Mouse (Mus musculus) limb, embryonic 14.5 days (tissue): ENCODE results near the gene Nodal. TPM values are rescaled to one million over a fixed set of nuclear protein-coding genes. Genes with fewer than 3 reads are reported as not detected.
A peak's percentile ranks its signal among the peaks of the same experiment; 100 is the strongest.

ENCODE experiments used
- ATAC-seq: fragments of 200-750 bp; cut with Nextera tagmentation; 2 replicates; pipeline ENCODE4 v1.8.0; 2017; ENCODE audit warnings: low read depth, moderate number of reproducible peaks, moderate TSS enrichment; ENCODE audit not compliant: low FRiP score
- DNase-seq: peaks from one replicate; pipeline ENCODE4 v3.0.0-alpha.2; 2015; ENCODE audit warnings: low spot score
- H3K27ac ChIP-seq: fragments of 300-500 bp; sonication (generic); replicated peaks from 2 replicates; pipeline ENCODE4 v1.5.1; 2014; ENCODE audit warnings: low read depth, mild to moderate bottlenecking, low read length, moderate library complexity, mixed read lengths
- H3K27me3 ChIP-seq: fragments of 300-500 bp; sonication (generic); 2 replicates; pipeline ENCODE4 v1.6.1; 2014; ENCODE audit warnings: low read length, mixed read lengths; ENCODE audit not compliant: control insufficient read depth, insufficient read depth
- H3K36me3 ChIP-seq: fragments of 300-500 bp; sonication (generic); 2 replicates; pipeline ENCODE4 v1.6.1; 2014; ENCODE audit warnings: mild to moderate bottlenecking, low read length, moderate library complexity, mixed read lengths; ENCODE audit not compliant: control insufficient read depth, insufficient read depth
- H3K4me1 ChIP-seq: fragments of 300-500 bp; sonication (generic); 2 replicates; pipeline ENCODE4 v1.6.1; 2014; ENCODE audit warnings: antibody characterized with exemption, low read length, mixed read lengths; ENCODE audit not compliant: control insufficient read depth, insufficient read depth
- H3K4me2 ChIP-seq: fragments of 300-500 bp; sonication (generic); replicated peaks from 2 replicates; pipeline ENCODE4 v1.6.1; 2014; ENCODE audit warnings: low read depth, mild to moderate bottlenecking, low read length, moderate library complexity; ENCODE audit not compliant: severe bottlenecking
- H3K4me3 ChIP-seq: fragments of 300-500 bp; sonication (generic); replicated peaks from 2 replicates; pipeline ENCODE4 v1.5.1; 2014; ENCODE audit warnings: low read length
- H3K9ac ChIP-seq: fragments of 300-500 bp; sonication (generic); 2 replicates; pipeline ENCODE4 v1.6.1; 2014; ENCODE audit warnings: mild to moderate bottlenecking, low read depth, low read length, moderate library complexity; ENCODE audit not compliant: severe bottlenecking
- H3K9me3 ChIP-seq: fragments of 300-500 bp; sonication (generic); 2 replicates; pipeline ENCODE4 v1.6.1; 2016; ENCODE audit warnings: low read length; ENCODE audit not compliant: control insufficient read depth
- POLR2A ChIP-seq: fragments of 200-500 bp; IDR thresholded peaks from 2 replicates; pipeline ENCODE4 v1.8.0; 2012; ENCODE audit warnings: inconsistent platforms, mild to moderate bottlenecking, moderate library complexity, borderline replicate concordance; ENCODE audit not compliant: insufficient read depth, insufficient read length; ENCODE audit errors: extremely low read depth
- WGBS: fragments of 180-500 bp; shearing (Covaris S2); extraction: QIAGEN DNeasy Blood & Tissue Kit; methylation state at CpG from one replicate; pipeline ENCODE4 v1.1.7; 2014; 5-methylcytosine and 5-hydroxymethylcytosine counted together
- polyA plus RNA-seq, 2 experiments: library from polyadenylated mRNA; depleted of rRNA in 1 of 2; stranded (reverse) in 1 of 2; unstranded in 1 of 2; fragments of >200 nt; fragmentation: Nextera tagmentation in 1 of 2; extraction: Ambion mirVana in 1 of 2; gene quantifications; 2 replicates each; pipeline versions ENCODE4 v1.2.1 to v1.2.3; 2012 to 2014

Gene Nodal
- polyA plus RNA-seq, 2 experiments = 0.16 to 0.19 TPM

GRCm38 (mm10) chr10:61422861-61423260 lies 5.1 kb downstream of the Nodal start:
- ATAC-seq = no peak
- peaks cover 12% of the 10 kb centered on the region; the same call in 1 of the 2 replicates for H3K4me1 ChIP-seq
- H3K9ac ChIP-seq = no peak overlapping the region
- no peak overlapping the region for H3K27ac ChIP-seq
- H3K4me3 ChIP-seq = no peak overlapping the region
- no peak for DNase-seq
- H3K4me2 ChIP-seq = no peak overlapping the region
- H3K9me3 ChIP-seq = no peaks in the 10 kb centered on the region
- H3K27me3 ChIP-seq = peaks cover 26% of the 10 kb centered on the region
- 78% methylated on average over 12 of the region's 12 CpGs for WGBS
- H3K36me3 ChIP-seq = no peaks in the 10 kb centered on the region
- no peak for TF ChIP-seq POLR2A

- no peaks in the 10 kb centered on the region for H3K9me3 ChIP-seq
- DNase-seq (no peak), ATAC-seq (no peak)
- 65% methylated on average over 10 of the region's 10 CpGs for WGBS
- TF ChIP-seq POLR2A = no peak
- H3K36me3 ChIP-seq = no peaks in the 10 kb centered on the region
- H3K4me3 ChIP-seq = no peak overlapping the region
- no peak overlapping the region for H3K27ac ChIP-seq
- no peak overlapping the region for H3K4me2 ChIP-seq
- peaks cover 9% of the 10 kb centered on the region; the same call in 1 of the 2 replicates for H3K4me1 ChIP-seq
- H3K9ac ChIP-seq = no peak overlapping the region
- H3K27me3 ChIP-seq = peaks cover 22% of the 10 kb centered on the region
Measured at GRCm38 (mm10) chr10:61423289-61423688, 5.5 kb downstream of the Nodal start.

- 35% methylated on average over 7 of the region's 7 CpGs for WGBS
- H3K27me3 ChIP-seq = peaks cover 10% of the 10 kb centered on the region
- TF ChIP-seq POLR2A = no peak
- no peaks in the 10 kb centered on the region for H3K9me3 ChIP-seq
- H3K27ac ChIP-seq = no peak overlapping the region
- H3K36me3 ChIP-seq = peaks cover 6% of the 10 kb centered on the region; the same call in 1 of the 2 replicates
- H3K4me1 ChIP-seq = peaks cover 5% of the 10 kb centered on the region; the same call in 1 of the 2 replicates
- peak; percentile 24; the same call in 1 of the 2 replicates for ATAC-seq
- H3K4me2 ChIP-seq = no peak overlapping the region
- no peak overlapping the region for H3K4me3 ChIP-seq
- no peak overlapping the region for H3K9ac ChIP-seq
- peak; percentile 40 for DNase-seq
Measured at GRCm38 (mm10) chr10:61424500-61424899, 6.7 kb downstream of the Nodal start.

GRCm38 (mm10) chr10:61425047-61425446 lies 7.3 kb downstream of the Nodal start:
- ATAC-seq (no peak), DNase-seq (no peak)
- H3K36me3 ChIP-seq = peaks cover 11% of the 10 kb centered on the region
- no peak overlapping the region for H3K4me3 ChIP-seq
- WGBS = 53% methylated on average over 2 of the region's 2 CpGs
- no peak for TF ChIP-seq POLR2A
- no peak overlapping the region for H3K9ac ChIP-seq
- H3K27me3 ChIP-seq = peaks cover 4% of the 10 kb centered on the region; the same call in 1 of the 2 replicates
- H3K9me3 ChIP-seq = no peaks in the 10 kb centered on the region
- H3K4me1 ChIP-seq = peaks cover 5% of the 10 kb centered on the region; the same call in 1 of the 2 replicates
- H3K27ac ChIP-seq = no peak overlapping the region
- H3K4me2 ChIP-seq = no peak overlapping the region

GRCm38 (mm10) chr10:61426251-61426757 lies 8.5 kb downstream of the Nodal start:
- Histone ChIP-seq H3K4me3 (no peak overlapping the region), H3K4me2 (no peak overlapping the region), H3K27ac (no peak overlapping the region), H3K9me3 (no peaks in the 10 kb centered on the region), H3K27me3 (no peaks in the 10 kb centered on the region), H3K9ac (no peak overlapping the region), H3K4me1 (peaks cover 5% of the 10 kb centered on the region; the same call in 1 of the 2 replicates), H3K36me3 (peaks cover 23% of the 10 kb centered on the region)
- no peak for ATAC-seq
- no peak for DNase-seq
- 45% methylated on average over 2 of the region's 2 CpGs for WGBS
- TF ChIP-seq POLR2A = no peak
